Mouse (Mus musculus) testis, postnatal 14 days (tissue): ENCODE data around the gene Uchl1.

Experiments
- DNase-seq: peaks from one replicate; pipeline ENCODE4 v3.0.0; 2021; ENCODE audit warnings: low spot score

The Uchl1 gene

DNA sequence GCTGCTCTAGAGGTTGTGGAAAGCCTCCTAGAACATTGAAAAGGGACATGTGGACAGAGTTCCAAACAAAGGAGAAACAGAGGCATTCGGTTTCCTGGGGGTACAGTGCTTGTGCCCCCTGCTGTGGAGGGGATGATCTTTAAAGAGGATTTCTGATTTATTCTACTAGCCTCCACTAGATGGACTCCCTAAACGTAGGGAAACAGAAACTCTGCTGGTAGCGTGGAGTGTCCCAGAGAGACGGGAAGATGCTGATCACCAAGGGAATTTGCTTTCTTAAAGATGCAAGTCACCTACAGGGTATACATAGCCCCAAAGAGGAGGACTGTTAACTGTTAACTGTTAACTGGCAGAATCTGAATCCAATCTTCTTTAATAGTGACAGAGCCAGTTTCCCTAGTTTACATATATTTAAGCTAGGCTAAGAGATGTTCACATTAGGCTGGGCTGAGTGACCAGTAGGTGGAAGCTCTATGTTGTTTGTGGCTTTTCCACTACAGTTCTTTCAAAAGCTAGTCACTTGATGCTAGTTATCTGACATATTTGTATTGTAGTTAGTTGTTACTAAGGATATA, 34.6 kb downstream of the Uchl1 start:
- DNase-seq: no peak

DNA sequence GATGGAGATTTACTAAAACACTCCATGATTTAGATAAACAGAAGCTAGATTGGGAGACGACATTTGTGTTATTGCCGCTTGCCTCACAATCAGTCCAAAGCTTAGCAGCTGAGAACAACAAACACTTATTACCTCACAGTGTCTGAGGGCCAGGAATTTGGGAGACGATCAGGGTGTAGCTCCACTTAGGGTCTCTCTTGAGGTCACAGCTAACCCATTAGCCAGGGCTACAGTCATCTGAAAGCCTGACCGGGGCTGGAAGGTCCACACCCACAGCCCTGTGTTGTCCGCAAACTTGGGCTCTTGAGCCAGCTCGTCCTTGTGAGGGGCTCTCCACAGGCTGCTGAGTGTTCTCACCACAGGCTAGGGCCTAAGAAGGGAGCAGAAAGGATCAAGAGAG, 36.9 kb downstream of the Uchl1 start:
- no peak for DNase-seq

GRCm38 (mm10) chr5:66715498-66715931, 39.6 kb downstream of the Uchl1 start:
- DNase-seq: no peak

- no peak for DNase-seq
Observed at GRCm38 (mm10) chr5:66717931-66718330, 42.0 kb downstream of the Uchl1 start.

GRCm38 (mm10) chr5:66718413-66718812, 42.5 kb downstream of the Uchl1 start:
- DNase-seq: no peak

DNA sequence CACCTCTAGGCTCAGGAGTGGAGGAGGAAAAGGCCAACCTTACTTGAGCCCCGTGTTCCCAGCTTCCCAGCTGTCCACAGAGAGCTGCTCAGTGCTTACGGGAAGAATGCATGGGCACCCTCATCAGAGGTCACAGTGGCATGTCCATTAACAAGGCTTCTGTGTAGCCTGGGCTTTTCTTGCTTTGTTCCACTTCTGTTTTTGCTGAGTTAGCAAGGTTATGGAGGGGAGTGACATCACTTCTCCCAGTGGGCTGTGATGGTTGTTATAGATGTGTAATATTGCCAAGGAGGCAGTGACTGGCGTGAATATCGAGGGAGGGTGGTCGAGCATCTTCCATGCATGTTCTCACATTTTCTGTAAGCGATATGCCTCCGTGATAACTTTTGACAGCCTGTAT, 43.0 kb downstream of the Uchl1 start:
- no peak for DNase-seq

- no peak for DNase-seq
Observed at GRCm38 (mm10) chr5:66720921-66721320, 45.0 kb downstream of the Uchl1 start.

- DNase-seq: no peak
Observed at GRCm38 (mm10) chr5:66722586-66722985, 46.7 kb downstream of the Uchl1 start.

DNA sequence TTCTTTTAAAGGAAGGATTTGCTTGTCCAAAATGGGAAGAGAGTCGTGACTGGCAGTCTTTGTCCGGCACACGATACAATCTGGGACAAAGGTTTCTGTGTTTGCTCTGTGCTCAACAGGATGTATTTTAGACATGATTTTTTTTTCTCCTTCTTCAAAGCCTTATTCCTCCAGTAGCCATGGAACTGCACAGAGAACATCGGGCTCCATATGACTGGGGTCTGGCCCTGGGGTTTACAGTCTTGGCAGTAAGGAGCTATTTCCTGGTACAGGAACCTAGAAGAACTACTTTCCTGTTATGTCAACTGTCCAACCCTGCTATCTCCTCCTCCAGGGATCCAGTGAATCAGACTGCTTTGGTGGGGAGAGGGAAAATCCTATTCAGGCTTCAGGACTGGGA, 47.1 kb downstream of the Uchl1 start:
- DNase-seq: no peak

DNA sequence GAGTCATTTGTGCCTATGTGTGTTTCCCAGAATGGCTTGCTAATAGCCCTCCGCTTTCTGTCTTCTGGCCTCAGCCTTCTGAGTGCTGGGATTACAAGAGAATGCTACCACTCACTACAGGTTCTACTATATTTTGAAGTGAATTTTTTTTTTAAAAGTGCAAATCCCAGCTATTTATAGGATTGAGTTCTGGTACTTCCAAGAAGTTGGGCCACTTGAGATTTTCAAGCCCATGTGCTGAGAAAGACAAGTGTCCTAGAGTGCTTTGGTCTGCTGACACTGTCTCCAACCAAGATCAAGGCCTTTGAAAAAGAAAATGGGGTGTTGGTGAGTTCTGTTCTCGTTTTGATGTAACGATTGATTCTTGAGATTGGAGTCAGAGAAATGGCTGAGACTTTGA, 47.7 kb downstream of the Uchl1 start:
- no peak for DNase-seq

GRCm38 (mm10) chr5:66729306-66729705, 53.4 kb downstream of the Uchl1 start:
- no peak for DNase-seq

DNA sequence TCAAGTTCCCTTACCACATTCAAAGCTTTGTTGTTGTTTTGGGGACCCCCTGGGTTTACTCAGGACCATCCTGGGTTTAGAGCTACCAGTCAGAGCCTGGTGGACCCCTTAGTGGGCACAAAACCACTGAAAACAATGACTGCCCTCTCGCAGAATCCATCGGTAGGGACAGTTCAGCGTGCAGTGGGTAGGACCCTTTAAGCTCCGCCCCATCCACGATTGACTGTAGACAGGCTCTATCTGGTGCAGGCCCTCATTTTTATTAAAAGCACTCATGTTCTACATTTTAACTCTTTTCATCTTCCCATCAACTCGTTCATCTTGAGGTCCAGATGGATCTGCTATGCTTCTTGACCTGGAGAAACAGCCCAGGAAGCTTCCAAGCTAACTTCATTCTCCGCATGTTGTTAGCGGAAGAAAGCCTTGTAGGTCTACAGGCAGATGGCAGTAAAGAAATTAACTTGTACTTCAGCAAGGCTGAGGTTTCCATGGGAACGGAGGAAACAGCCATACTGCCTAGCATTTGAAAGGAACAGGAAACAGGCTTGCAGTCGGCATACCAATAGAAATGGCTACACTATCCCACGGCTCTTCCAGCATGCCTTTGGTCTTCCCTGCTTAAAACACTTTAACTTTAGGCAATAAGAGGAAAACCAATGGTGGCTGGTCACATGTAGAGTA, 54.9 kb downstream of the Uchl1 start:
- no peak for DNase-seq

- DNase-seq: no peak
Observed at GRCm38 (mm10) chr5:66731302-66731697, 55.4 kb downstream of the Uchl1 start.

- no peak for DNase-seq
Observed at GRCm38 (mm10) chr5:66733556-66733955, 57.7 kb downstream of the Uchl1 start.
